Comparison of ENCODE assay signal across 8 mouse cellular contexts in the genomic region with DNA sequence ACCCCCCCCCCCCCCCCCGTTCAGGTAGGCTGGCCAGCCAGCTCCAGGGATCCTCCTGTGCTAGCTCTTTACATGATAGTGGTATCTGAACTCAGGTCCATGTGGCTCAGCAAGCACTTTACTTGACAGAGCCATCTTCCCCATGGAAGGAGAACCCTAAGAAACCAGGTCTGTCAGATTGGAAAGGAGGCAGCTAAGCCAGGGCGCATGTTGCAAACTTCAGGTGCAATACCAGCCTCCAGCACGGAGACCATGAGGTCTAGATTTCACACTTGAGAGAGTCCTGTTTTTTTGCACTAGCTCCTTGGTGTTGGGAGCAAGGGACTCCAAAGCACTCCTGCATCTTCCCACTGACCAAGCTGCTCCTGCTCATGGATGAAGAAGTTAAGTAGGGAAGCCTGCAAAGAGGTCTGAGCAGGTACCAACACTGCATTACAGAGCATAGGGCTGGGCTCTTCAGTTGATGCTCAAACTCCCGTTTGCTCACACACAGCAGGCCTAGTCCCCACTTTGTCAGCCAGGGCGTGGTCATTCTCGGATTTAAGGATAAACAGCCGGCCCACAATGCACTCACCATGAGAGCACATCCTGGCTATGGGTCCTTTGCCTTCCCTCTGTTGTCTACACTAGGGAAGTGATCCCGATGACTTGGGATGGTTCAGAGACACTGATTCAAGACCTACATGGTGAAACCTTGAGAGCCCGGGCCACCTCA. TPM values are rescaled to one million over a fixed set of nuclear protein-coding genes. Genes with fewer than 3 reads are reported as not detected.
A peak's percentile ranks its signal among the peaks of the same experiment; 100 is the strongest.
DNase-seq lines count a peak whose midpoint lies in the region; ATAC-seq and TF ChIP-seq lines count a peak whose summit lies in the region.

No protein-coding gene starts in this region.

- no peaks in the 10 kb centered on the region for H3K36me3 ChIP-seq in heart, embryonic 10.5 days
- H3K36me3 ChIP-seq in spleen, adult 2 months (ENCODE audit: control insufficient read depth, insufficient read depth, low read length) = no peaks in the 10 kb centered on the region
- H3K36me3 ChIP-seq in intestine, embryonic 15.5 days = no peaks in the 10 kb centered on the region
- no peaks in the 10 kb centered on the region for H3K36me3 ChIP-seq in neural tube, embryonic 13.5 days

- TF ChIP-seq POLR2A in spleen, adult 2 months (IDR thresholded peaks at IDR 0.05; ENCODE audit: low read depth, low read length) = no peak

- H3K27me3 ChIP-seq in heart, embryonic 10.5 days (ENCODE audit: insufficient read depth, poor library complexity, severe bottlenecking) = peaks cover 9% of the 10 kb centered on the region
- H3K27me3 ChIP-seq in spleen, adult 2 months (ENCODE audit: control insufficient read depth, insufficient read depth, low read length) = no peaks in the 10 kb centered on the region
- H3K27me3 ChIP-seq in intestine, embryonic 15.5 days (replicated peaks) = no peaks in the 10 kb centered on the region
- H3K27me3 ChIP-seq in neural tube, embryonic 13.5 days = 0 out of 2 replicates have a peak, but pooled peaks cover 3% of the 10 kb centered on the region

- no peak for TF ChIP-seq CTCF in spleen, adult 2 months (IDR thresholded peaks at IDR 0.05; ENCODE audit: extremely low read depth, insufficient read depth, insufficient read length, insufficient replicate concordance)

- H3K4me1 ChIP-seq in heart, embryonic 10.5 days = peaks cover 20% of the 10 kb centered on the region
- peaks cover 9% of the 10 kb centered on the region for H3K4me1 ChIP-seq in spleen, adult 2 months (ENCODE audit: control insufficient read depth, insufficient read depth, insufficient read length)
- H3K4me1 ChIP-seq in intestine, embryonic 15.5 days (replicated peaks) = peaks cover 5% of the 10 kb centered on the region
- peaks cover 17% of the 10 kb centered on the region for H3K4me1 ChIP-seq in neural tube, embryonic 13.5 days (replicated peaks)

- no peaks in the 10 kb centered on the region for H3K9me3 ChIP-seq in heart, embryonic 10.5 days
- H3K9me3 ChIP-seq in intestine, embryonic 15.5 days = no peaks in the 10 kb centered on the region
- H3K9me3 ChIP-seq in neural tube, embryonic 13.5 days = no peaks in the 10 kb centered on the region

- no peak; the same call in 1 of the 2 replicates for ATAC-seq in intestine, embryonic 15.5 days
- no peak for ATAC-seq in neural tube, embryonic 13.5 days (ENCODE audit: low read depth)

- H3K4me2 ChIP-seq in intestine, embryonic 15.5 days (replicated peaks) = peak overlapping the region; percentile 93
- H3K4me2 ChIP-seq in neural tube, embryonic 13.5 days = peak overlapping the region; percentile 82

- peak overlapping the region; percentile 63; the same call in 1 of the 2 replicates for H3K27ac ChIP-seq in heart, embryonic 10.5 days
- H3K27ac ChIP-seq in spleen, adult 2 months (ENCODE audit: insufficient read depth, low read length) = no peak overlapping the region
- H3K27ac ChIP-seq in intestine, embryonic 15.5 days = no peak overlapping the region
- no peak overlapping the region for H3K27ac ChIP-seq in neural tube, embryonic 13.5 days (replicated peaks)

- H3K9ac ChIP-seq in intestine, embryonic 15.5 days = no peak overlapping the region
- H3K9ac ChIP-seq in neural tube, embryonic 13.5 days = peak overlapping the region; percentile 65

- no peak for DNase-seq in heart, embryonic 10.5 days (ENCODE audit: low spot score)
- DNase-seq in heart, adult 18-20 months = no peak
- DNase-seq in spleen, adult 2 months (ENCODE audit: low read depth in 1 of 2, low spot score in 2 of 2) = no peak
- no peak for DNase-seq in spleen, postnatal 10 days (ENCODE audit: low spot score in 2 of 2)
- DNase-seq in gastrocnemius, postnatal 10 days = no peak
- DNase-seq in adrenal gland, postnatal 14 days = no peak

- 20% methylated on average over 9 of the region's 9 CpGs for WGBS in heart, embryonic 10.5 days
- WGBS in spleen, adult 2 months = 64% methylated on average over 9 of the region's 9 CpGs
- 31% methylated on average over 9 of the region's 9 CpGs for WGBS in intestine, embryonic 15.5 days
- WGBS in neural tube, embryonic 13.5 days = 24% methylated on average over 9 of the region's 9 CpGs

- peak overlapping the region; percentile 59 for H3K4me3 ChIP-seq in heart, embryonic 10.5 days
- peak overlapping the region; percentile 50; the same call in 1 of the 2 replicates for H3K4me3 ChIP-seq in spleen, adult 2 months (ENCODE audit: extremely low read depth, insufficient read depth, insufficient read length)
- H3K4me3 ChIP-seq in intestine, embryonic 15.5 days (replicated peaks) = peak overlapping the region; percentile 40
- peak overlapping the region; percentile 46 for H3K4me3 ChIP-seq in neural tube, embryonic 13.5 days

RNA-seq across cellular contexts. Expression of a gene that starts 0.8 kb away (rescaled TPM):
- polyA plus RNA-seq in heart, embryonic 10.5 days (2016; fragmentation: Nextera tagmentation; extraction: Ambion mirVana) = 1.8 and 2.4 TPM in 2 replicates
- total RNA-seq in heart, adult 18-20 months (2021) = 1 to 10 TPM in 1 of 2 experiments, under 1 TPM in 1; 0.79 to 1.7 TPM
- 0.08 and 0.13 TPM in 2 replicates for polyA plus RNA-seq in spleen, adult 2 months (2012; rRNA removed)
- 1.1 and 1.3 TPM in 2 replicates for polyA plus RNA-seq in intestine, embryonic 15.5 days (2015; fragmentation: Nextera tagmentation; extraction: Ambion mirVana)
- 2.2 and 2.3 TPM in 2 replicates for polyA plus RNA-seq in neural tube, embryonic 13.5 days (2015; fragmentation: Nextera tagmentation; extraction: Ambion mirVana)
- total RNA-seq in gastrocnemius, postnatal 10 days (2021) = 1 to 10 TPM; 8.5 to 9.1 TPM
- 6.4 and 6.7 TPM in 2 replicates for total RNA-seq in adrenal gland, postnatal 14 days (2021)

RNA-seq across cellular contexts. Expression of a gene that starts 10.2 kb away (rescaled TPM):
- 3.9 and 4.8 TPM in 2 replicates for polyA plus RNA-seq in heart, embryonic 10.5 days (2016; fragmentation: Nextera tagmentation; extraction: Ambion mirVana)
- 10 to 100 TPM in 1 of 2 experiments, 1 to 10 TPM in 1; 7.5 to 10.3 TPM for total RNA-seq in heart, adult 18-20 months (2021)
- 26.2 and 33.4 TPM in 2 replicates for polyA plus RNA-seq in spleen, adult 2 months (2012; rRNA removed)
- 18.4 and 22.7 TPM in 2 replicates for polyA plus RNA-seq in intestine, embryonic 15.5 days (2015; fragmentation: Nextera tagmentation; extraction: Ambion mirVana)
- 13.3 and 14.6 TPM in 2 replicates for polyA plus RNA-seq in neural tube, embryonic 13.5 days (2015; fragmentation: Nextera tagmentation; extraction: Ambion mirVana)
- 1 to 10 TPM; 2.4 to 2.6 TPM for total RNA-seq in gastrocnemius, postnatal 10 days (2021)
- 6.7 and 13.3 TPM in 2 replicates for total RNA-seq in adrenal gland, postnatal 14 days (2021)
